Mouse (Mus musculus): ENCODE data around the gene Agpat1. TPM values are rescaled to one million over a fixed set of nuclear protein-coding genes. Genes with fewer than 3 reads are reported as not detected.

Gene Agpat1
- 172 TPM in 2 replicates for polyA plus RNA-seq (2012; rRNA removed)

GRCm38 (mm10) chr17:34604061-34604508 is at the start of gene Agpat1:
Agpat1 (plus strand) TSS chr17:34604262.
- Histone ChIP-seq H3K4me1 (ENCODE audit: control insufficient read depth, insufficient read depth, low read length) (peaks cover 12% of the 10 kb centered on the region), H3K4me3 (replicated peaks; ENCODE audit: extremely low read depth, low read depth, low read length) (peak within 1 kb of the TSS; percentile 99)
- TF ChIP-seq POLR2A (IDR thresholded peaks at IDR 0.05; ENCODE audit: borderline replicate concordance, extremely low read depth, low read depth, low read length) (peak; percentile 97), CTCF (IDR thresholded peaks at IDR 0.05; ENCODE audit: insufficient read depth, low read length) (no peak)
- under 1% methylated on average over 35 of the region's 35 CpGs for WGBS
- peak; percentile 95 for DNase-seq

- TF ChIP-seq POLR2A (IDR thresholded peaks at IDR 0.05; ENCODE audit: borderline replicate concordance, extremely low read depth, low read depth, low read length) (no peak), CTCF (IDR thresholded peaks at IDR 0.05; ENCODE audit: insufficient read depth, low read length) (peak; percentile 95)
- DNase-seq, result peak; percentile 81
- Histone ChIP-seq H3K4me1 (ENCODE audit: control insufficient read depth, insufficient read depth, low read length) (peaks cover 3% of the 10 kb centered on the region; the same call in 1 of the 2 replicates), H3K4me3 (replicated peaks; ENCODE audit: extremely low read depth, low read depth, low read length) (no peak overlapping the region)
- WGBS, result 18% methylated on average over 5 of the region's 5 CpGs
Observed at GRCm38 (mm10) chr17:34555483-34555882, 48.6 kb upstream of the Agpat1 start.

DNA sequence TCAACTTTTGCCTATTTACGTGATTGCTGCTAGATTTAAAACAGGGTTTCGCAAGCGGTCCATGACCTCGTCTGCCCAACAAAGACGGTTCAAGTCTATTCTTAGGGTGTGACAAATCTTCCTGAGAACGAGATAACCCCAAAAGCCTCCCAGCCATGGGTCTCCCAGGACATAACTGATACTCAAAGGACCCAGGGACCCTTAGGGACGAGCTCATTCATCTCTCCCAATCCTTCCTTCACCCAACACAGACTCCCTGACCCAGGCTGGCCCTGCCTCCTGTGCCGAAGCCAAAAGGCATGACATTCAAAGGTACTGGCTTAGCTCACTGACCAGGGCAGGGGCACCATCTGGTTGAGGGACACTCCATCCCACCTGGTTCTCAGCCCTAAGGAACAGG is 47.7 kb upstream of the Agpat1 start:
- no peak for DNase-seq
- 76% methylated on average over 8 of the region's 8 CpGs for WGBS
- Histone ChIP-seq H3K4me1 (ENCODE audit: control insufficient read depth, insufficient read depth, low read length) (peaks cover 6% of the 10 kb centered on the region), H3K4me3 (replicated peaks; ENCODE audit: extremely low read depth, low read depth, low read length) (no peak overlapping the region)
- TF ChIP-seq CTCF (IDR thresholded peaks at IDR 0.05; ENCODE audit: insufficient read depth, low read length), result no peak
- no peak for TF ChIP-seq POLR2A (IDR thresholded peaks at IDR 0.05; ENCODE audit: borderline replicate concordance, extremely low read depth, low read depth, low read length)

DNA sequence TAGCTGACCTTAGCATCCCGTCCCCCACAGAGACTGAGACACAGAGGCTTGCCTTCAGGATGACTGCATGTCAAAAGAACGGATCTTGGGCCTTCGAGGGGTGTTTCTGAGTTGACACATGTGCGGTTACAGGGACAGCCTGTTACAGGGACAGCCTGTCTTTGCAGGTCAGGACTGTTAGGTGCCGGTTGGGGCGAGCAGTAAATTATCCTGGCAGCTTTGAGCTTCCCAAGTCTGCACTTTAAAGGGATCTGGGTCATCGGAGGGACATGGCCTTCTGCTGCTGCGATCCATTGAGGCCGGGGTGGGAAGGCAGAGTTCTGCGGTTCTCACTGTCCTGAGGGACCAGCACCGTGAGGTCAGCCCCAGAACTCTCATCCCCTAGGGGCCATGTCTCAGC is 46.7 kb upstream of the Agpat1 start:
- WGBS, result 78% methylated on average over 11 of the region's 11 CpGs
- DNase-seq, result no peak
- peaks cover 9% of the 10 kb centered on the region for H3K4me1 ChIP-seq (ENCODE audit: control insufficient read depth, insufficient read depth, low read length)
- no peak overlapping the region for H3K4me3 ChIP-seq (replicated peaks; ENCODE audit: extremely low read depth, low read depth, low read length)
- TF ChIP-seq POLR2A (IDR thresholded peaks at IDR 0.05; ENCODE audit: borderline replicate concordance, extremely low read depth, low read depth, low read length) (no peak), CTCF (IDR thresholded peaks at IDR 0.05; ENCODE audit: insufficient read depth, low read length) (no peak)

DNA sequence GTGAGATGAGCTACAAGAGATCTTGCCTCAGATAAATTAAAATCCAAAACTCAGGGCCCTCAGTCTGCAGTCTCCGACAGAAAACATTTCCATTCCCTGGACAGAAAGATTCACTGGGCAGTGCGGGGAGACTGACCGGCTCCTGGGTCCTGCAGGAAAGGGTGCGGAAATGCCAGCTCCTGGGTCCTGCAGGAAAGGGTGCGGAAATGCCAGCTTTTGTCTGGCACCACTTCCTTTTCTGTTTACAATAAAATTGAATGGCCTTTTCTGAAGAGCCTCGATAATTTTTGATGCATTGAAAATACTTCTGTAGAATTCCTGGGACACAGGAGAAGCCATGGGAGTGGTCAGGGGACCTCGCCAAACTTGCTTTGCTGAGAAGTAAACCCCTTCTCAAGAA is 44.9 kb upstream of the Agpat1 start:
- H3K4me1 ChIP-seq (ENCODE audit: control insufficient read depth, insufficient read depth, low read length), result peaks cover 12% of the 10 kb centered on the region
- TF ChIP-seq POLR2A (IDR thresholded peaks at IDR 0.05; ENCODE audit: borderline replicate concordance, extremely low read depth, low read depth, low read length) (no peak), CTCF (IDR thresholded peaks at IDR 0.05; ENCODE audit: insufficient read depth, low read length) (no peak)
- WGBS, result 48% methylated on average over 7 of the region's 7 CpGs
- no peak for DNase-seq
- no peak overlapping the region for H3K4me3 ChIP-seq (replicated peaks; ENCODE audit: extremely low read depth, low read depth, low read length)

GRCm38 (mm10) chr17:34559895-34560294 is 44.2 kb upstream of the Agpat1 start:
- Histone ChIP-seq H3K4me3 (replicated peaks; ENCODE audit: extremely low read depth, low read depth, low read length) (no peak overlapping the region), H3K4me1 (ENCODE audit: control insufficient read depth, insufficient read depth, low read length) (peaks cover 12% of the 10 kb centered on the region)
- TF ChIP-seq CTCF (IDR thresholded peaks at IDR 0.05; ENCODE audit: insufficient read depth, low read length) (no peak; the same call in 1 of the 2 replicates), POLR2A (IDR thresholded peaks at IDR 0.05; ENCODE audit: borderline replicate concordance, extremely low read depth, low read depth, low read length) (no peak)
- no peak for DNase-seq
- WGBS, result 40% methylated on average over 15 of the region's 15 CpGs

- 85% methylated on average over 6 of the region's 6 CpGs for WGBS
- H3K4me1 ChIP-seq (ENCODE audit: control insufficient read depth, insufficient read depth, low read length), result peaks cover 12% of the 10 kb centered on the region
- no peak for DNase-seq
- no peak for TF ChIP-seq POLR2A (IDR thresholded peaks at IDR 0.05; ENCODE audit: borderline replicate concordance, extremely low read depth, low read depth, low read length)
- no peak for TF ChIP-seq CTCF (IDR thresholded peaks at IDR 0.05; ENCODE audit: insufficient read depth, low read length)
- no peak overlapping the region for H3K4me3 ChIP-seq (replicated peaks; ENCODE audit: extremely low read depth, low read depth, low read length)
Observed at GRCm38 (mm10) chr17:34560438-34560837, 43.6 kb upstream of the Agpat1 start.

DNA sequence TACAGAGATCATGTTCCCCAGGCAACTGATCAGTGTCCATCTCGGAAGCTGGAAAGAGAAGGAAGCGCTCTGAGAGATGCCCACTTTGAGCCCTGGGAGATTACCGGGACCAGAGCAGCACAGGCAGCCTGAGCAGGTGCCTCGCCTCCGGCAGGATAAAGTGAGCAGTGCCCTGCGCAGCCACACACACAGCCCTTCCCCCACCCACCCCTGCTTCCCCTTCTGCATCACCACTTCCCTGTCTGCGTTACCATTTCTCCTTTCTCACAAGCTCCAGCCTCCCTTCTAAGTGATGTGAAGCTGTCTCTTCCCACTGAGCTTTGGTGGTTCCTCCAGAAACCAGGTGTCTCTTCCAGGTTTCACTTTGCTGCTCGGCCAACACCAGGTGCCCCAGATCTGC is 42.9 kb upstream of the Agpat1 start:
- Histone ChIP-seq H3K4me1 (ENCODE audit: control insufficient read depth, insufficient read depth, low read length) (peaks cover 15% of the 10 kb centered on the region), H3K4me3 (replicated peaks; ENCODE audit: extremely low read depth, low read depth, low read length) (peak overlapping the region; percentile 14)
- DNase-seq, result no peak
- 36% methylated on average over 8 of the region's 8 CpGs for WGBS
- TF ChIP-seq CTCF (IDR thresholded peaks at IDR 0.05; ENCODE audit: insufficient read depth, low read length), result no peak
- TF ChIP-seq POLR2A (IDR thresholded peaks at IDR 0.05; ENCODE audit: borderline replicate concordance, extremely low read depth, low read depth, low read length), result no peak

DNA sequence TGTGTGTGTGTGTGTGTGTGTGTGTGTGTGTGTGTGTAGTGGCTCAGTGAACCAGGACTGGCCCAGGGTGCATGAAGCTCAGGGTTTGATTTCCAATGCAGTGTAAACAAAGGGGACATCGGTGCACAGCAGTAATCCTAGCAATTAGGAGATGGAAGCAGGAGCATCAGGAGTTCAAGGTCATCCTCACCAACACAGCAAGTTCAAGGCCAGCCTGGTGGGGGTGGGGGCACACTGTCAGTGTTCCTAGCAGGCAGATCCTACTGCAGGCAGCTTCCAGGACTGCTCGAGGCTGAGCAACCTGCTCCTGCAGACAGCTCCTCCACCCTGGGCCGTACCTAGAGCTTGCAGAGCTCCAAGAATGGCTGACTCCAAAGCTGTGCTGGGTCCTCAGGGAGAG is 41.5 kb upstream of the Agpat1 start:
- TF ChIP-seq POLR2A (IDR thresholded peaks at IDR 0.05; ENCODE audit: borderline replicate concordance, extremely low read depth, low read depth, low read length), result no peak
- no peak for TF ChIP-seq CTCF (IDR thresholded peaks at IDR 0.05; ENCODE audit: insufficient read depth, low read length)
- no peak for DNase-seq
- H3K4me1 ChIP-seq (ENCODE audit: control insufficient read depth, insufficient read depth, low read length), result peaks cover 15% of the 10 kb centered on the region
- WGBS, result 53% methylated on average over 3 of the region's 3 CpGs
- no peak overlapping the region for H3K4me3 ChIP-seq (replicated peaks; ENCODE audit: extremely low read depth, low read depth, low read length)

DNA sequence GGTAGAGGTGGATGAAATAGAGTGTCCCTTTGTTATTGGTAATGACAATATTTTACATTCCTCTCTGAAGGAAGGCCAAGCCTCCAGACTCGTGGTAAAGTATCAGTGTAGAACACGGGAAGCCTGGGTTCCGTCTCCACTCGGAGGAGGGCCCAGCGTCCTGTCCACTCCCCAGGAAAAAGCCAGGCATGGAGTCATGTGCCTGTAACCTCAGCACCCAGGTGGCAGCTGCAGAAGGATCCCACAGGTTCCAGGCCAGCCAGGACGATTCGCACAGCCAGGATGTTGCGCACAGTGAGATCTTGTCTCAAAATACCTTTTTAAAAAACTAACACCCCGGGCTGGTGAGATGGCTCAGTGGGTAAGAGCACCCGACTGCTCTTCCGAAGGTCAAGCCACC is 40.7 kb upstream of the Agpat1 start:
- no peak for DNase-seq
- Histone ChIP-seq H3K4me1 (ENCODE audit: control insufficient read depth, insufficient read depth, low read length) (peaks cover 15% of the 10 kb centered on the region), H3K4me3 (replicated peaks; ENCODE audit: extremely low read depth, low read depth, low read length) (no peak overlapping the region)
- TF ChIP-seq POLR2A (IDR thresholded peaks at IDR 0.05; ENCODE audit: borderline replicate concordance, extremely low read depth, low read depth, low read length) (no peak), CTCF (IDR thresholded peaks at IDR 0.05; ENCODE audit: insufficient read depth, low read length) (no peak)
- WGBS, result 60% methylated on average over 11 of the region's 11 CpGs

All from lung, adult 2 months (tissue).